Mouse (Mus musculus) heart, embryonic 12.5 days (tissue): Measurements from ENCODE around the gene Ripk3. TPM values are rescaled to one million over a fixed set of nuclear protein-coding genes. Genes with fewer than 3 reads are reported as not detected.
A peak's percentile ranks its signal among the peaks of the same experiment; 100 is the strongest.

Experiments used
- ATAC-seq: fragments of 200-750 bp; cut with Nextera tagmentation; 2 replicates; pipeline ENCODE4 v1.8.0; 2017; ENCODE audit warnings: moderate TSS enrichment, moderate library complexity; ENCODE audit not compliant: insufficient number of reproducible peaks, low FRiP score
- H3K27ac ChIP-seq: fragments of 300-500 bp; sonication (generic); 2 replicates; pipeline ENCODE4 v1.5.1; 2016; ENCODE audit warnings: mild to moderate bottlenecking, moderate library complexity; ENCODE audit not compliant: poor library complexity, severe bottlenecking
- H3K27me3 ChIP-seq: fragments of 300-500 bp; sonication (generic); replicated peaks from 2 replicates; pipeline ENCODE4 v1.6.1; 2016; ENCODE audit warnings: mild to moderate bottlenecking, moderate library complexity
- H3K36me3 ChIP-seq: fragments of 300-500 bp; sonication (generic); 2 replicates; pipeline ENCODE4 v1.6.1; 2016; ENCODE audit warnings: mild to moderate bottlenecking, moderate library complexity
- H3K4me1 ChIP-seq: fragments of 300-500 bp; sonication (generic); replicated peaks from 2 replicates; pipeline ENCODE4 v1.6.1; 2016; ENCODE audit warnings: mild to moderate bottlenecking
- H3K4me2 ChIP-seq: fragments of 300-500 bp; sonication (generic); 2 replicates; pipeline ENCODE4 v1.6.1; 2016; ENCODE audit warnings: mild to moderate bottlenecking, moderate library complexity
- H3K4me3 ChIP-seq: fragments of 300-500 bp; sonication (generic); 2 replicates; pipeline ENCODE4 v1.5.1; 2016; ENCODE audit warnings: mild to moderate bottlenecking
- H3K9ac ChIP-seq: fragments of 300-500 bp; sonication (generic); 2 replicates; pipeline ENCODE4 v1.6.1; 2016; ENCODE audit warnings: mild to moderate bottlenecking, moderate library complexity
- H3K9me3 ChIP-seq: fragments of 300-500 bp; sonication (generic); replicated peaks from 2 replicates; pipeline ENCODE4 v1.6.1; 2016; ENCODE audit warnings: mild to moderate bottlenecking, moderate library complexity
- WGBS: fragments of 180-500 bp; shearing (Covaris S2); methylation state at CpG from one replicate; pipeline ENCODE4 v1.1.7; 2016; 5-methylcytosine and 5-hydroxymethylcytosine counted together
- polyA plus RNA-seq: library from polyadenylated mRNA; unstranded; fragments of >200 nt; fragmentation: Nextera tagmentation; extraction: Ambion mirVana; gene quantifications from 2 replicates; pipeline ENCODE4 v1.2.1, GENCODE M21; 2016

Ripk3 gene
- polyA plus RNA-seq: 19.7 and 20.3 TPM in 2 replicates

DNA sequence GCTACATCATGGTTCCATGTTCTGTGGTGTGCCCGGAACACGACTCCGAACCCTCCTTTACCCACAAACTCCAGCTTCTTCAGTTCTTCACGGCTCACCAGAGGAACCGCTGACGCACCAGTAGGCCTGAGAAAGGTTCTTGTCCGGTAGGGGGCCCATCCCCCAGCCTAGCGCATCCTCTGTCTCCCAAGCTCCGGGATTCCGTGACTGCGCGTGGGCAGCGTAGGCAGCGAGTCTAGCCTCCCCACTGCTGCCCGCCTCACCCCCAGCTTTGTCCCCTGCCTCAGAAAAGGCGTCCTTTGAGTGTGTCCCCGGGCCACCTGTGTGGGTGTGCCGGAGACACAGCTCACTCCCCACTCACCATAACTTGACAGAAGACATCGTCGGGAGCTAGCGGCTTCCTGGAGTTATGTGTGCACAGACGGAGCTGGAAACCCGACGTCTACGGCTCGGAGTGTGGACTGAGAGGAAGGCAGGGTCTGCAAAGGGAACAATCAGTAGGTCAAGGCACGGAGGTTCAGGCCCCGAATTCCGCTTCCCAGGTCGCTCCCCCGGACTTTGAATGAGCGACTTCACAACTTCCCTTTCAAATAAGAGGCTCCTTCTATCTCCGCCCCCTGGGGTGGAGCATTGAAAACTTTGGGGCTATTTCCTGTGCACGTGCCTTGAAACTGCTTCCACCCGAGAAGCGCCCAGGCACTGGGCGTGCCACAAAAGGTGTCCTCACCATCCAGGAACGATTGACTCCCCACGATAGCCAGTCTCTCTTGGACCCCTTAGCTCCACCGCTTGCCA lies at the start of gene Ripk3:
TSS of gene Ripk3 (minus strand) at position 610 of the 795 bp plus-strand sequence.
- peak within 1 kb of the TSS; percentile 73 for H3K4me2 ChIP-seq
- no peak within 1 kb of the TSS for H3K27ac ChIP-seq
- H3K4me1 ChIP-seq: peaks cover 24% of the 10 kb centered on the region
- no peak for ATAC-seq
- H3K9me3 ChIP-seq: no peaks in the 10 kb centered on the region
- WGBS: 2% methylated on average over 40 of the region's 40 CpGs
- H3K4me3 ChIP-seq: peak within 1 kb of the TSS; percentile 44
- H3K27me3 ChIP-seq: peaks cover 57% of the 10 kb centered on the region
- H3K9ac ChIP-seq: peak within 1 kb of the TSS; percentile 45
- no peaks in the 10 kb centered on the region for H3K36me3 ChIP-seq

DNA sequence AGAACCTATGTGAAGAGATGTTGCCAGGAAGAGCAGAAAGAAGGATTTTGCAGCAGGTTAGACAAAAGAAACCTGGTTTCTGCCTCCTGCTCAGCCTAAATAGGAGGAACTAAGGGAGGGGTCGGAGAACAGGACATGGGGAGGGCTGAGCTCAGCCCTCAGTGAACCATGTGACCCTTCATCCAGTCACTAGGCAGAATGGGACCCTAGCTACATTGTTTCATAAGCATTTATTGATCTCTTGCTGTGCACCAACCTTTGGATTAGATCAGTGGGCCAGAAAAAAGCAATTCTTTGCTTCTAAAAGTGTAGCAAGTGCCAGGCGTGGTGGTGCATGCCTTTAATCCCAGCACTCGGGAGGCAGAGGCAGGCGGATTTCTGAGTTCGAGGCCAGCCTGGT lies 49.6 kb upstream of the Ripk3 start:
- Histone ChIP-seq H3K27me3 (no peaks in the 10 kb centered on the region), H3K4me1 (peaks cover 15% of the 10 kb centered on the region), H3K36me3 (no peaks in the 10 kb centered on the region), H3K4me3 (no peak overlapping the region), H3K9ac (no peak overlapping the region), H3K27ac (no peak overlapping the region), H3K4me2 (no peak overlapping the region), H3K9me3 (no peaks in the 10 kb centered on the region)
- no peak for ATAC-seq
- 90% methylated on average over 5 of the region's 5 CpGs for WGBS

- Histone ChIP-seq H3K27me3 (no peaks in the 10 kb centered on the region), H3K9ac (no peak overlapping the region), H3K9me3 (no peaks in the 10 kb centered on the region), H3K4me1 (peaks cover 15% of the 10 kb centered on the region), H3K4me3 (no peak overlapping the region), H3K36me3 (0 out of 2 replicates have a peak, but pooled peaks cover 6% of the 10 kb centered on the region), H3K27ac (no peak overlapping the region), H3K4me2 (no peak overlapping the region)
- WGBS: 76% methylated on average over 5 of the region's 5 CpGs
- no peak for ATAC-seq
Measured at GRCm38 (mm10) chr14:55834808-55835533, 46.3 kb upstream of the Ripk3 start.

DNA sequence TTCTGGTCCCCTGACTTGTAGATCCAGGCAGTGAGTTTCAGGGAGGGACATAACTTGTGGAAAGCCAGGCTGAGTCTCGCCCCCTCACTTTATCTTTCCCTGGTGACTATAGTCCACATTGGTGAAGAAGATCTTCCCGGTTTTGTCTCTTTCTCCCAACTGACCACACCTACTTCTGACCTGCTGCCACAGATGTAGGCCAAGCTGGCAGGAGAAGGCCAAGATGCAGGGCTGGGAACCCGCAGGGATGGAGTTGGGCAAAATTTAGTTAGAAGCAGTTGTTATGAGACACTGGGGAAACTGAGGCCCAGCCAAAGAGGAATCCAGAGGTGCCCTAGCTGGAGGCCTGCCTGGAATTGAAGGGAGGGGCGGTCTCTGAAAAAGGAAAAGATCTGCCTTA lies 44.5 kb upstream of the Ripk3 start:
- Histone ChIP-seq H3K4me2 (no peak overlapping the region), H3K4me1 (peaks cover 28% of the 10 kb centered on the region), H3K36me3 (0 out of 2 replicates have a peak, but pooled peaks cover 6% of the 10 kb centered on the region), H3K27ac (no peak overlapping the region), H3K9ac (no peak overlapping the region), H3K4me3 (no peak overlapping the region), H3K27me3 (no peaks in the 10 kb centered on the region), H3K9me3 (no peaks in the 10 kb centered on the region)
- ATAC-seq: no peak
- 77% methylated on average over 4 of the region's 4 CpGs for WGBS

DNA sequence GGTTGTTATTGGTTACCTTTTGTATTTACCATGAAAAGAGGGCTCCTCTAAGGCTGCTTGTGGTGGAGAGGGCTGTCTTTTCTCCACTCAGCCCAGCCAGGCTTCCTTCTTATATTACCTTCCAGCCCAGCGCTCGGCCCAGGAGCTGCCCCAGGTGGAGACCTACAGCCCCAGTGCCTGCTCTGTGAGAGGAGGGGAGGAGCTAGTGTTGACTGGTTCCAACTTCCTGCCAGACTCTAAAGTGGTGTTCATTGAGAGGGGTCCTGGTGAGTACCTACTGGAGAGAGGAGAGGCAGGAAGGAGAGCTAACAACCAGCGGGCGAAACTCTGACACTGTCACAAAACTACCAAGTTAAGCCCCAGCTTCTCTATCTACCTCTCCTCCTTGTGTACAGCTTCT lies 41.7 kb upstream of the Ripk3 start:
- no peak overlapping the region for H3K27ac ChIP-seq
- H3K27me3 ChIP-seq: no peaks in the 10 kb centered on the region
- no peaks in the 10 kb centered on the region for H3K9me3 ChIP-seq
- no peak for ATAC-seq
- H3K36me3 ChIP-seq: 0 out of 2 replicates have a peak, but pooled peaks cover 6% of the 10 kb centered on the region
- H3K4me1 ChIP-seq: peaks cover 38% of the 10 kb centered on the region
- H3K9ac ChIP-seq: no peak overlapping the region
- H3K4me2 ChIP-seq: no peak overlapping the region
- WGBS: 83% methylated on average over 4 of the region's 4 CpGs
- H3K4me3 ChIP-seq: no peak overlapping the region

GRCm38 (mm10) chr14:55829854-55830253 lies 41.2 kb upstream of the Ripk3 start:
- peaks cover 36% of the 10 kb centered on the region for H3K4me1 ChIP-seq
- H3K4me3 ChIP-seq: no peak overlapping the region
- 89% methylated on average over 16 of the region's 16 CpGs for WGBS

DNA sequence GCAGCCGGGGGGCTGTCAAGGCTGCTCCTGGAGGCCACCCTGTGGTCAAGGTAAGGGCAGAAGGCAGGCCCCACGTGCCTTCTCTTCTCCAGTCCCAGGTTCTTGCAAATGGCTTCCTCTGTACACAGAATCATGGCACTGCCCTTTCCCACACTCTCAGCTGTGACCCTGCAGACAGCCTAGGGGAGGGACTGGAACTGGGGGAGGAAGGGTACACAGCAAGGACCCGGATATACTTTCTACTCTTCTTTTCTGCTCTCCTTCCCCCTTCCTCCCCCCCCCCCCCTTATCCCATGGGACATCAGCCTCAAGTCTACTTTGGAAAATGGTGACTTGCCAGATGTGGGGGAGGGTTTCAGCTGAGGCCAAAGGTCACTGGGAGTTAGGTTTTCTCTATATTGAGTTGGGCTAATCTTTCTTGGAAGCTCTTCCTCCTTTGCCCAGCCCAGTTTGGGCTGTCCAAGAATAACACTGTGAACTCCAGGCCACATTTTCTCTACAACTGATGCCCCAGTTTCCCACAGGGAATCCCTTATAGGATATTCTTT lies 40.1 kb upstream of the Ripk3 start:
- Histone ChIP-seq H3K9me3 (no peaks in the 10 kb centered on the region), H3K4me1 (peaks cover 40% of the 10 kb centered on the region), H3K27me3 (no peaks in the 10 kb centered on the region), H3K9ac (no peak overlapping the region), H3K27ac (no peak overlapping the region), H3K4me2 (no peak overlapping the region), H3K36me3 (0 out of 2 replicates have a peak, but pooled peaks cover 6% of the 10 kb centered on the region), H3K4me3 (no peak overlapping the region)
- ATAC-seq: peak; percentile 31; the same call in 1 of the 2 replicates
- 46% methylated on average over 3 of the region's 3 CpGs for WGBS

More at GRCm38 (mm10) chr14:55829854-55830253, 41.2 kb upstream of the Ripk3 start:
- ATAC-seq: no peak
- H3K9me3 ChIP-seq: no peaks in the 10 kb centered on the region
- no peak overlapping the region for H3K27ac ChIP-seq
- no peak overlapping the region for H3K4me2 ChIP-seq
- 0 out of 2 replicates have a peak, but pooled peaks cover 6% of the 10 kb centered on the region for H3K36me3 ChIP-seq
- no peaks in the 10 kb centered on the region for H3K27me3 ChIP-seq
- no peak overlapping the region for H3K9ac ChIP-seq

DNA sequence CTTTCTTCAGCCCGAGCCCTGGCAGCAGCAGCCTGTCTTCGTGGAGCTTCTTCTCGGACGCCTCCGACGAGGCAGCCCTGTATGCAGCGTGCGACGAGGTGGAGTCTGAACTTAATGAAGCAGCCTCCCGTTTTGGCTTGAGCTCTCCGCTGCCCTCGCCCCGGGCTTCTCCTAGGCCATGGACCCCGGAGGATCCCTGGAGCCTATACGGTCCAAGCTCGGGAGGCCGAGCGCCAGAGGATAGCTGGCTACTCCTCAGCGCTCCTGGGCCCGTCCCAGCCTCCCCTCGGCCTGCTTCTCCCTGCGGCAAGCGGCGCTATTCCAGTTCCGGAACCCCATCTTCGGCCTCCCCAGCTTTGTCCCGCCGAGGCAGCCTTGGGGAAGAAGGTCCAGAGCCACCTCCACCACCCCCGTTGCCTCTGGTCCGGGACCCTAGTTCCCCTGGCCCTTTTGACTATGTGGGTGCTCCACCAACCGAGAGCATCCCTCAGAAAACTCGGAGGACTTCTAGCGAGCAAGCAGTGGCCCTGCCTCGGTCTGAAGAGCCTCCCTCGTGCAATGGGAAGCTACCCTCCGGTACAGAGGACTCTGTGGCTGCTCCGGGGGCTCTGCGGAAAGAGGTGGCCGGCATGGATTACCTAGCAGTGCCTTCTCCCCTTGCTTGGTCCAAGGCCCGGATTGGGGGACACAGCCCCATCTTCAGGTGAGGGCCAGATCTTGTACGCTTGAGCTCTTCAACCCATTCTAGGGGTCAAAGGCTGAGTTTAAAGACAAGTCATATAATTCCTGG lies 38.1 kb upstream of the Ripk3 start:
- peak overlapping the region; percentile 61 for H3K4me3 ChIP-seq
- peak overlapping the region; percentile 81 for H3K4me2 ChIP-seq
- no peak overlapping the region for H3K27ac ChIP-seq
- H3K36me3 ChIP-seq: 0 out of 2 replicates have a peak, but pooled peaks cover 6% of the 10 kb centered on the region
- ATAC-seq: no peak
- H3K9me3 ChIP-seq: no peaks in the 10 kb centered on the region
- H3K27me3 ChIP-seq: no peaks in the 10 kb centered on the region
- H3K4me1 ChIP-seq: peaks cover 44% of the 10 kb centered on the region
- WGBS: 17% methylated on average over 41 of the region's 41 CpGs
- H3K9ac ChIP-seq: peak overlapping the region; percentile 78

DNA sequence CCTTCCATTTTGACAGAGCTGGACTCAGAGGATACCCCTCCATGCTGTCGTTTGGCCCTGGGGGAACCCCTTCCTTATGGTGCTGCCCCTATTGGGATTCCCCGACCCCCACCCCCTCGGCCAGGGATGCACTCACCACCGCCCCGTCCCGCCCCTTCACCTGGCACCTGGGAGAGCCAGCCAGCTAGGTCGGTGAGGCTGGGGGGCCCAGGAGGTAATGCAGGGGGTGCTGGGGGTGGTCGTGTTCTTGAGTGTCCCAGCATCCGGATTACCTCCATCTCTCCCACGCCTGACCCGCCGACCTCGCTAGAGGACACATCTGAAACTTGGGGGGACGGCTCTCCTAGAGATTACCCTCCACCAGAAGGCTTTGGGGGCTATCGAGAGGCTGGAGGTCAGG lies 37.5 kb upstream of the Ripk3 start:
- Histone ChIP-seq H3K4me1 (peaks cover 44% of the 10 kb centered on the region), H3K27me3 (no peaks in the 10 kb centered on the region), H3K9ac (peak overlapping the region; percentile 78), H3K4me2 (peak overlapping the region; percentile 81), H3K27ac (0 out of 2 replicates have a peak overlapping the region, but pooled peaks have one; percentile 20), H3K36me3 (0 out of 2 replicates have a peak, but pooled peaks cover 6% of the 10 kb centered on the region), H3K4me3 (peak overlapping the region; percentile 61), H3K9me3 (no peaks in the 10 kb centered on the region)
- 4% methylated on average over 15 of the region's 15 CpGs for WGBS
- no peak for ATAC-seq

GRCm38 (mm10) chr14:55825216-55826051 lies 36.8 kb upstream of the Ripk3 start:
- Histone ChIP-seq H3K4me1 (peaks cover 44% of the 10 kb centered on the region), H3K9ac (peak overlapping the region; percentile 78), H3K4me3 (peak overlapping the region; percentile 61), H3K4me2 (peak overlapping the region; percentile 81), H3K36me3 (0 out of 2 replicates have a peak, but pooled peaks cover 3% of the 10 kb centered on the region), H3K27ac (peak overlapping the region; percentile 92), H3K27me3 (no peaks in the 10 kb centered on the region), H3K9me3 (no peaks in the 10 kb centered on the region)
- under 1% methylated on average over 19 of the region's 37 CpGs for WGBS
- no peak for ATAC-seq
